In genomic region chr5:28161383-28161937, GRCm38 (mm10) we compare ENCODE assay signal across 10 mouse cellular contexts. TPM values are rescaled to one million over a fixed set of nuclear protein-coding genes. Genes with fewer than 3 reads are reported as not detected.
A peak's percentile ranks its signal among the peaks of the same experiment; 100 is the strongest.
DNase-seq lines count a peak whose midpoint lies in the region; ATAC-seq and TF ChIP-seq lines count a peak whose summit lies in the region.
"Had no signal": no experiment of that assay in that cellular context is flagged by ENCODE, and none has a peak within 500 bp of the region (broad histone marks: within the 10 kb centered on the region; RNA-seq: fewer than 3 reads in every experiment).

No protein-coding gene starts in this region.

- no peak for DNase-seq in heart, postnatal 10 days
- no peak for DNase-seq in testis, postnatal 10 days (ENCODE audit: low spot score)
- DNase-seq in neural tube, embryonic 11.5 days (ENCODE audit: low spot score) = no peak
- DNase-seq in yolk sac, embryonic 10.5 days (ENCODE audit: low spot score) = no peak
- no peak for DNase-seq in spleen, postnatal 10 days (ENCODE audit: low spot score in 2 of 2)

- intact Hi-C loops in heart, postnatal 10 days (cut with DNase I) = no loop called here

- no peak for TF ChIP-seq POLR2A in testis, adult 2 months (IDR thresholded peaks at IDR 0.05; ENCODE audit: control insufficient read depth, low read depth, low read length)

- H3K9ac ChIP-seq in heart, embryonic 12.5 days = no peak overlapping the region
- H3K9ac ChIP-seq in hindbrain, embryonic 16.5 days (ENCODE audit: low read depth, low read length) = peak overlapping the region; percentile 15; the same call in 1 of the 2 replicates
- no peak overlapping the region for H3K9ac ChIP-seq in neural tube, embryonic 11.5 days (ENCODE audit: low read length)
- H3K9ac ChIP-seq: neural tube, embryonic 12.5 days had no signal

- no peaks in the 10 kb centered on the region for H3K36me3 ChIP-seq in heart, embryonic 12.5 days
- no peaks in the 10 kb centered on the region for H3K36me3 ChIP-seq in testis, adult 2 months (ENCODE audit: control insufficient read depth, insufficient read depth, low read length)
- no peaks in the 10 kb centered on the region for H3K36me3 ChIP-seq in hindbrain, embryonic 16.5 days (ENCODE audit: control insufficient read depth, insufficient read depth, low read length)
- H3K36me3 ChIP-seq in neural tube, embryonic 11.5 days (ENCODE audit: control insufficient read depth, insufficient read depth, low read length) = no peaks in the 10 kb centered on the region
- H3K36me3 ChIP-seq: neural tube, embryonic 12.5 days had no signal

- no peak for ATAC-seq in heart, embryonic 12.5 days (ENCODE audit: insufficient number of reproducible peaks, low FRiP score)
- ATAC-seq in hindbrain, embryonic 16.5 days = no peak
- ATAC-seq in neural tube, embryonic 11.5 days (ENCODE audit: insufficient read depth, low FRiP score, low TSS enrichment) = no peak

- no peak for TF ChIP-seq CTCF in testis, adult 2 months (IDR thresholded peaks at IDR 0.05; ENCODE audit: control insufficient read depth, insufficient read depth, insufficient replicate concordance, low read depth, low read length)

- WGBS in heart, embryonic 12.5 days = 2% methylated on average over 20 of the region's 20 CpGs
- 6% methylated on average over 20 of the region's 20 CpGs for WGBS in hindbrain, embryonic 16.5 days
- WGBS in neural tube, embryonic 11.5 days = 2% methylated on average over 20 of the region's 20 CpGs

- no peak overlapping the region for H3K27ac ChIP-seq in heart, embryonic 12.5 days (ENCODE audit: poor library complexity, severe bottlenecking)
- H3K27ac ChIP-seq in testis, adult 2 months (ENCODE audit: control insufficient read depth, insufficient read depth, low read depth, low read length) = no peak overlapping the region
- no peak overlapping the region for H3K27ac ChIP-seq in hindbrain, embryonic 16.5 days (ENCODE audit: low read depth, low read length)
- H3K27ac ChIP-seq in neural tube, embryonic 11.5 days (ENCODE audit: low read depth, low read length) = no peak overlapping the region
- H3K27ac ChIP-seq: neural tube, embryonic 12.5 days had no signal

- H3K9me3 ChIP-seq in heart, embryonic 12.5 days (replicated peaks) = no peaks in the 10 kb centered on the region
- H3K9me3 ChIP-seq in hindbrain, embryonic 16.5 days (ENCODE audit: control insufficient read depth, low read length) = no peaks in the 10 kb centered on the region
- H3K9me3 ChIP-seq in neural tube, embryonic 11.5 days (ENCODE audit: control insufficient read depth, low read length) = no peaks in the 10 kb centered on the region
- H3K9me3 ChIP-seq: neural tube, embryonic 12.5 days had no signal

- peak overlapping the region; percentile 20; the same call in 1 of the 2 replicates for H3K4me3 ChIP-seq in heart, embryonic 12.5 days
- peak overlapping the region; percentile 17 for H3K4me3 ChIP-seq in testis, adult 2 months (ENCODE audit: control insufficient read depth, low read depth, low read length)
- no peak overlapping the region; the same call in 1 of the 2 replicates for H3K4me3 ChIP-seq in hindbrain, embryonic 16.5 days (ENCODE audit: low read length)
- H3K4me3 ChIP-seq in neural tube, embryonic 11.5 days (ENCODE audit: low read depth, low read length) = no peak overlapping the region
- H3K4me3 ChIP-seq: neural tube, embryonic 12.5 days had no signal

- peaks cover 99% of the 10 kb centered on the region for H3K27me3 ChIP-seq in heart, embryonic 12.5 days (replicated peaks)
- H3K27me3 ChIP-seq in testis, adult 2 months (ENCODE audit: control insufficient read depth, insufficient read depth, low read length) = no peaks in the 10 kb centered on the region; the same call in 1 of the 2 replicates
- H3K27me3 ChIP-seq in hindbrain, embryonic 16.5 days (replicated peaks; ENCODE audit: control insufficient read depth, insufficient read depth, low read length) = peaks cover 64% of the 10 kb centered on the region
- peaks cover 95% of the 10 kb centered on the region for H3K27me3 ChIP-seq in neural tube, embryonic 11.5 days (ENCODE audit: control insufficient read depth, insufficient read depth, low read length)

- peak overlapping the region; percentile 31; the same call in 1 of the 2 replicates for H3K4me2 ChIP-seq in heart, embryonic 12.5 days
- peak overlapping the region; percentile 38 for H3K4me2 ChIP-seq in hindbrain, embryonic 16.5 days (ENCODE audit: low read length)
- H3K4me2 ChIP-seq in neural tube, embryonic 11.5 days (ENCODE audit: low read depth) = 0 out of 2 replicates have a peak overlapping the region, but pooled peaks have one; percentile 7
- H3K4me2 ChIP-seq: neural tube, embryonic 12.5 days had no signal

- peaks cover 22% of the 10 kb centered on the region for H3K4me1 ChIP-seq in heart, embryonic 12.5 days (replicated peaks)
- H3K4me1 ChIP-seq in testis, adult 2 months (ENCODE audit: control insufficient read depth, insufficient read depth, low read length) = peaks cover 21% of the 10 kb centered on the region
- peaks cover 14% of the 10 kb centered on the region for H3K4me1 ChIP-seq in hindbrain, embryonic 16.5 days (ENCODE audit: control insufficient read depth, insufficient read depth, low read depth, low read length)
- H3K4me1 ChIP-seq in neural tube, embryonic 11.5 days (ENCODE audit: control insufficient read depth, insufficient read depth, low read length) = peaks cover 11% of the 10 kb centered on the region

RNA-seq across cellular contexts. Expression of gene En2, which starts 4.0 kb away (rescaled TPM):
- not detected in 2 replicates for polyA plus RNA-seq in heart, embryonic 12.5 days (2016; fragmentation: Nextera tagmentation; extraction: Ambion mirVana)
- total RNA-seq in heart, postnatal 10 days (2021) = under 1 TPM in 1 of 2 experiments, not detected in 1; 0.07 TPM
- 0.36 and 0.53 TPM in 2 replicates for polyA plus RNA-seq in testis, adult 2 months (2012; rRNA removed)
- polyA plus RNA-seq in hindbrain, embryonic 16.5 days (2015; fragmentation: Nextera tagmentation; extraction: Ambion mirVana) = 0.40 and 0.55 TPM in 2 replicates
- polyA plus RNA-seq in neural tube, embryonic 11.5 days (2014; fragmentation: Nextera tagmentation; extraction: Ambion mirVana) = not detected in 2 replicates
- polyA plus RNA-seq: lung, adult 2 months had no signal

Comparison
In these comparisons a context has a peak if more than half of its experiments do, and no peak if none do; other contexts are left out.
1. H3K4me3 ChIP-seq: peak in heart, embryonic 12.5 days (single experiment) and testis, adult 2 months (single experiment); none in hindbrain, embryonic 16.5 days (single experiment) and neural tube, embryonic 11.5 days (single experiment).
2. Peak in every context shown above with its lines, with median percentiles within 50 percentile points of each other: H3K4me2 ChIP-seq.